Mouse (Mus musculus): ENCODE measurements around the gene Gpr88. TPM values are rescaled to one million over a fixed set of nuclear protein-coding genes. Genes with fewer than 3 reads are reported as not detected.

The Gpr88 gene
- polyA plus RNA-seq, 1 experiment from 2014 or later, result 1.4 TPM

DNA sequence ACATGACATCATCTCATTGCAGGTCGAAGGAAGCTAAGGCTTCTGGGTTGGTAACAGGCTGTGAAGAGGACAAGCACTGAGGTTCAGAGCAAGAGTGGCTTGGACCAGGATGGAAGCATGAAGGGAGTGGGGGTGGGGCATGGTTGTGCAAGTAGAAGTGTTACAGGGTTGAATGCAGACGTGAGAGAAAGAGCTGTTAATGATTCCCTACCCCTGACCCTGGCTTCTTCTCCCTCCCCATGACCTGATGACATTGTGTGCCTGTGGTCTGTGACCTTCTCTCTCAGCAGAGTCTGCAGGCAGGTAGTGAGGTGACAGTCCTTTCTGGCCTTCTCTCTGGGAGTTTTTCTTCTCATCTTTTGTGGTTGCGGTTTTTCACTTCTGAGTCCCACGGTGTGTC is 16.4 kb downstream of the Gpr88 start:
- no peak for DNase-seq (ENCODE audit: low spot score)
- no peak for TF ChIP-seq CTCF (IDR thresholded peaks at IDR 0.05; ENCODE audit: low read depth)
- no peak for TF ChIP-seq EP300 (optimal IDR thresholded peaks at IDR 0.05)
- 73% methylated on average over 4 of the region's 4 CpGs for WGBS

DNA sequence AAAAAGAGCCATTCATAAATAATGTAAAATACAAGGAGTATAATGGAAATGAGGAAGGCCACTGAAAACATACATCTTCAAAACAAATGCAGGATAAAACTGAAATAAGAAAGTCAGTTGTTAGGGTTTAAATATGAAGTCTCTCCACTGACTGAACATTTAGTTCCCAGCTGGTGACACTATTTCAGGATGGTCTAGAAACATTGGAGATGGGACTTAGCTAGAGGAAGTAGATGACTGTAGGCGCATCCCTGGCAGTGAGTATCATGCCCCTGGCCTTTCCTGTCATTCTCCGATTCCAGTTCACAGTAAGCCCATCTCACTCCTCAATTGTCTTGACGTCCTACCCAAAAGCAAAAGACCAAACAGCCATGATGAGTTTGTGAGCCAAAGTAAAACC is 19.8 kb downstream of the Gpr88 start:
- Histone ChIP-seq H3K4me3 (ENCODE audit: low read depth, low read length) (no peak overlapping the region), H3K27me3 (ENCODE audit: control insufficient read depth, insufficient read depth, low read length) (no peaks in the 10 kb centered on the region), H3K4me2 (replicated peaks; ENCODE audit: low read depth) (no peak overlapping the region), H3K27ac (replicated peaks) (no peak overlapping the region), H3K36me3 (ENCODE audit: control insufficient read depth, insufficient read depth, low read length) (no peaks in the 10 kb centered on the region), H3K9ac (ENCODE audit: low read length) (no peak overlapping the region), H3K9me3 (ENCODE audit: control insufficient read depth, low read length) (no peaks in the 10 kb centered on the region), H3K4me1 (replicated peaks; ENCODE audit: control insufficient read depth, insufficient read depth) (no peaks in the 10 kb centered on the region)
- no peak for DNase-seq (ENCODE audit: low spot score)
- ATAC-seq (ENCODE audit: low FRiP score, low TSS enrichment), result no peak
- 81% methylated on average over 3 of the region's 3 CpGs for WGBS
- TF ChIP-seq EP300 (optimal IDR thresholded peaks at IDR 0.05) (no peak), CTCF (IDR thresholded peaks at IDR 0.05; ENCODE audit: low read depth) (no peak)

More for the DNA sequence above, 16.4 kb downstream of the Gpr88 start:
- H3K36me3 ChIP-seq (ENCODE audit: control insufficient read depth, insufficient read depth, low read length), result no peaks in the 10 kb centered on the region
- no peak overlapping the region for H3K9ac ChIP-seq (ENCODE audit: low read length)
- ATAC-seq (ENCODE audit: low FRiP score, low TSS enrichment), result no peak
- H3K27ac ChIP-seq (replicated peaks), result no peak overlapping the region
- H3K4me1 ChIP-seq (replicated peaks; ENCODE audit: control insufficient read depth, insufficient read depth), result no peaks in the 10 kb centered on the region
- no peaks in the 10 kb centered on the region for H3K27me3 ChIP-seq (ENCODE audit: control insufficient read depth, insufficient read depth, low read length)
- no peak overlapping the region for H3K4me3 ChIP-seq (ENCODE audit: low read depth, low read length)
- no peak overlapping the region for H3K4me2 ChIP-seq (replicated peaks; ENCODE audit: low read depth)
- H3K9me3 ChIP-seq (ENCODE audit: control insufficient read depth, low read length), result no peaks in the 10 kb centered on the region

DNA sequence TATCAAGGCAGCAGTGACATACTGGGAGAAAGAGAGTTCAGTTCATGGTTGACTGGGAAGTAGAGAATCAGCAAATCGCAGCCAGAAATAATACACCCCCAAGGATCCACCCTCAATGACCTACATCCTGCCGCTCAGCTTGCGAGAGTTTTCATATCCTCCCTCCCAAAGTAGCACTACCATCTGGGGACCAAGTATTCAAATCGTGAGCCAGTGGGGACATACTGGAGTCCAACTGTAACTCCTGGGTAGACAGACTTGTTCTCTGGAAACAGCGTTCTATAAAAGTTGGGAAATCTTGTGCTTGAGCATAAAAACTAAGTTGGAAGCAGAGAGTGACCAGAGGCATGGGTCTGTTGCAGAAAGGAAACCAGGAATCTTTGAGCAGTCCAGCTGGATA is 20.5 kb downstream of the Gpr88 start:
- H3K4me3 ChIP-seq (ENCODE audit: low read depth, low read length), result no peak overlapping the region
- DNase-seq (ENCODE audit: low spot score), result no peak
- H3K27ac ChIP-seq (replicated peaks), result no peak overlapping the region
- H3K9me3 ChIP-seq (ENCODE audit: control insufficient read depth, low read length), result no peaks in the 10 kb centered on the region
- no peaks in the 10 kb centered on the region for H3K27me3 ChIP-seq (ENCODE audit: control insufficient read depth, insufficient read depth, low read length)
- no peak overlapping the region for H3K4me2 ChIP-seq (replicated peaks; ENCODE audit: low read depth)
- no peaks in the 10 kb centered on the region for H3K36me3 ChIP-seq (ENCODE audit: control insufficient read depth, insufficient read depth, low read length)
- no peak for TF ChIP-seq EP300 (optimal IDR thresholded peaks at IDR 0.05)
- no peak for TF ChIP-seq CTCF (IDR thresholded peaks at IDR 0.05; ENCODE audit: low read depth)
- no peak overlapping the region for H3K9ac ChIP-seq (ENCODE audit: low read length)
- no peak for ATAC-seq (ENCODE audit: low FRiP score, low TSS enrichment)
- WGBS, result 86% methylated on average over 5 of the region's 5 CpGs
- H3K4me1 ChIP-seq (replicated peaks; ENCODE audit: control insufficient read depth, insufficient read depth), result no peaks in the 10 kb centered on the region

DNA sequence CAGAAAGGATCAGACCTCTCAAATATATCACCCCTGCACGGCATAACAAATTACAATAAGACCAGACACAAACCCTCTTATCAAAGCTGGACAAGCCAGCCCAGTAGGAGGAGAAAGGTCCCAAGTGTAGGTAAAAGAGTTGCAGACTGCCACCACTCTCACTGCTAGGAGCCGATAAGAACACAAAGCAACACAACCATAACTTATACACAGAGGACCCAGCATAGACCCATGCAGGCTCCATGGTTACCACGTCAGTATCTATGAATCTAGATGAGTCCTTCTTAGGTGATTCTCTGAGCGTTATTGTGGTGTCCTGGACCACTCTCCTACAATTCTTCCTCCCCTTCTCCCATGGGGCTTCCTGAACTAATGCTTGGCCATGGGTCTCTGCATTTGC is 24.0 kb downstream of the Gpr88 start:
- DNase-seq (ENCODE audit: low spot score), result no peak
- Histone ChIP-seq H3K36me3 (ENCODE audit: control insufficient read depth, insufficient read depth, low read length) (no peaks in the 10 kb centered on the region), H3K4me3 (ENCODE audit: low read depth, low read length) (no peak overlapping the region), H3K9ac (ENCODE audit: low read length) (no peak overlapping the region), H3K4me1 (replicated peaks; ENCODE audit: control insufficient read depth, insufficient read depth) (no peaks in the 10 kb centered on the region), H3K9me3 (ENCODE audit: control insufficient read depth, low read length) (no peaks in the 10 kb centered on the region), H3K27ac (replicated peaks) (no peak overlapping the region), H3K27me3 (ENCODE audit: control insufficient read depth, insufficient read depth, low read length) (no peaks in the 10 kb centered on the region), H3K4me2 (replicated peaks; ENCODE audit: low read depth) (no peak overlapping the region)
- WGBS, result 86% methylated on average over 4 of the region's 4 CpGs
- TF ChIP-seq CTCF (IDR thresholded peaks at IDR 0.05; ENCODE audit: low read depth), result no peak
- no peak for ATAC-seq (ENCODE audit: low FRiP score, low TSS enrichment)

DNA sequence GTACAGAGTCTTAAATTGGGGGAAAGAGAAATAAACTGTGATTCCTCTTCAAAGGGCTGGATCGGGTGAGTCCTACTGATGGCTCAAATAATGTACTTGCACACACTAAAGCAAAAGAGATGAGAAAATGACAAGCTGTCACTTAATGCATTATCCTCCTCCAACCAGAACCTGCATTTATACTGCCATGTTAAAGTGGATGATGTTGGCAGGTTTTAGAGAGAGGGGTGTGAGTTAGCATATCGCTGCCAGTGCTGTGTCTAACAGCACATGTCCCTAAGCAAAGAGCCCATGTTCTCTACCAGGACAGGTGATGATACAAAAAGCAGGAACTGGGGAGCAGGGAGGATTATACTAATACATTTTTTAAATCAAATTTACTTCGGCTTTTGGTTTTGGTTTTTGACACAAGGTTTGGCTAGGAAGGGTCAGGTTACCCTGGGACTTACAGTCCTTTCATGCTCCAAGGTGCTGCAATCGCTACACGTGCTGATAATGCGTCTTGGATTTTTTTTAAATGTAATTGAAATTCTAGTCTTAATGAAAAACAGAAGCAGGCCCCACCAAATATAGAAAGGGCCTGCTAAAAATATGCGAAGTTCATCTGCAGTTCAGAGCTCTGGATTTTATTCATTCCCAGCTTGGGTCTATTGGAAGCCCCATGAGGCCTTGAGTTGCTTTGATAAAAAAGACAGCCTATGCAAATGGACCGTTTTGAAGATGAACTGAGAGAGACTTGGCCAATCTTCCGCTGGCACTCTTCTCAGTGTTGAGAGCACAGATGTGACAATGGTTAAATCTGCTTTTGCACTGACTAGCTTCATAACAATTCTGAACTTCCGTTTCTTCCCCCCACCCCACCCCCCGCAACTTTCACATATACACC is 24.7 kb downstream of the Gpr88 start:
- DNase-seq (ENCODE audit: low spot score), result no peak
- H3K27ac ChIP-seq (replicated peaks), result no peak overlapping the region
- no peaks in the 10 kb centered on the region for H3K36me3 ChIP-seq (ENCODE audit: control insufficient read depth, insufficient read depth, low read length)
- H3K4me2 ChIP-seq (replicated peaks; ENCODE audit: low read depth), result no peak overlapping the region
- TF ChIP-seq CTCF (IDR thresholded peaks at IDR 0.05; ENCODE audit: low read depth) (no peak), EP300 (optimal IDR thresholded peaks at IDR 0.05) (no peak)
- no peak for ATAC-seq (ENCODE audit: low FRiP score, low TSS enrichment)
- WGBS, result 65% methylated on average over 11 of the region's 11 CpGs
- H3K4me1 ChIP-seq (replicated peaks; ENCODE audit: control insufficient read depth, insufficient read depth), result no peaks in the 10 kb centered on the region
- no peaks in the 10 kb centered on the region for H3K9me3 ChIP-seq (ENCODE audit: control insufficient read depth, low read length)
- no peak overlapping the region for H3K9ac ChIP-seq (ENCODE audit: low read length)
- no peaks in the 10 kb centered on the region for H3K27me3 ChIP-seq (ENCODE audit: control insufficient read depth, insufficient read depth, low read length)
- no peak overlapping the region for H3K4me3 ChIP-seq (ENCODE audit: low read depth, low read length)

DNA sequence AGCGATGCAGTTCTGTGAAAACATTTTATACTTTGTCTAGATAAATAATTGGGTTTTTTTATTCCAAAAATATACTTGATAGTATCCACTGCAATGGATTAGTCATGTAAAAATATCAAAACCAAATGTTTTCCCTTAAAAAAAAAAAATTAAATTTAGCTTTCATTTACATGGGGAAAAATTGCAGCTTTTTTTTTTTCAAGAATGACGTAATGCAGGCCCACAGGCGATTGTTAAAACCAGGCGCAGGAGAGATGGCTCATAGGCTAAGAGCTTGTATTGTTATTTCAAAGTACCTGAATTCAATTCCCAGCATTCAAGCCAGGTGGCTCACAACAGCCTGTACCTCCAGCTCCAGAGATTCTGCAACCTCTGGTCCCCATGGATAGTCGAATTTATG is 25.9 kb downstream of the Gpr88 start:
- H3K4me1 ChIP-seq (replicated peaks; ENCODE audit: control insufficient read depth, insufficient read depth), result no peaks in the 10 kb centered on the region
- no peaks in the 10 kb centered on the region for H3K9me3 ChIP-seq (ENCODE audit: control insufficient read depth, low read length)
- WGBS, result 61% methylated on average over 5 of the region's 5 CpGs
- H3K27ac ChIP-seq (replicated peaks), result no peak overlapping the region
- ATAC-seq (ENCODE audit: low FRiP score, low TSS enrichment), result no peak
- no peaks in the 10 kb centered on the region for H3K27me3 ChIP-seq (ENCODE audit: control insufficient read depth, insufficient read depth, low read length)
- TF ChIP-seq EP300 (optimal IDR thresholded peaks at IDR 0.05), result no peak
- TF ChIP-seq CTCF (IDR thresholded peaks at IDR 0.05; ENCODE audit: low read depth), result no peak
- H3K9ac ChIP-seq (ENCODE audit: low read length), result no peak overlapping the region
- no peak for DNase-seq (ENCODE audit: low spot score)
- no peak overlapping the region for H3K4me2 ChIP-seq (replicated peaks; ENCODE audit: low read depth)
- H3K4me3 ChIP-seq (ENCODE audit: low read depth, low read length), result no peak overlapping the region
- no peaks in the 10 kb centered on the region for H3K36me3 ChIP-seq (ENCODE audit: control insufficient read depth, insufficient read depth, low read length)
